Mouse (Mus musculus) liver, adult 2 months (tissue): Measurements from ENCODE around the gene Ppat.

ENCODE experiments used
- CTCF ChIP-seq: fragments of 200-500 bp; IDR thresholded peaks from 2 replicates; pipeline ENCODE4 v1.5.1; 2011; ENCODE audit warnings: low read depth, low read length, control low read depth
- POLR2A ChIP-seq: fragments of 200-500 bp; IDR thresholded peaks from 2 replicates; pipeline ENCODE4 v1.6.1; 2011; ENCODE audit warnings: low read length, control low read depth; ENCODE audit not compliant: insufficient read depth; ENCODE audit errors: extremely low read depth

DNA sequence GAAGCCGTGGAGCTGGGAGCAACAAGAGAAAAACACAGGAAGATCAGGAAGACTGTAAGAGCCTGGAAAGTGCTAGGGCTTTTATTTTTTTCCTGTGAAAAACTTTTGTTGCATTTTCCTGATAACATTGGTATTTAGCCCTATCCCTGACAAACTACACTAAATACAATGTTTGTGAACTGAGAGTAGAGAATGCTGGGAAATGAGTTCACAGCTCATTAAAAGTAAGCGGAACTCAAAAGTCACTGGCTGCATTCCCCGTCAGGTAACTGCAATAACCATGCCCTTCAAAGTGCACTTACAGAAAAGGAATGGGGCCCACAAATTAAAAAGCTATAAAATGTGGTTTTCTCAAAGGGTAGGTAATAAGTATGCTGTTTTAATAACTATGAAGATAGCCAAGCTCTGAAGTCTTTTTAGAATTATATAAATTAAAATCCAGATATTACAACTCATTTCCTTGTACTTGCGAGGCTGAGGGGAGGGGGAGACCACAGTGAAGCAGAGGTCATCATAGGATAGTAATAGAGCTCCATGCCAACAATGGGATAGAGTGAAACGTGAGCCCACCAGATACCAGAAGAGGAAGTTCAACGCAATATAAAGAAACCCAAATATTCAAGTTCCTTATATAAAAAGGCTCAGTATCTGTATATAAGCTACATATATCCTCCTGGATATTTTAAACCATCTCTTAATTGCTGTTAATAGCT, 6.3 kb downstream of the Ppat start:
- TF ChIP-seq CTCF (no peak), POLR2A (no peak)
